Mouse (Mus musculus) C2C12 (cell line): ENCODE results near the gene Sdc4.

ENCODE experiments used
- CEBPB ChIP-seq: IDR thresholded peaks from one replicate; pipeline ENCODE4 v1.6.1; 2011; ENCODE audit warnings: low read depth, mild to moderate bottlenecking, control low read depth, moderate library complexity
- CTCF ChIP-seq: IDR thresholded peaks from one replicate; pipeline ENCODE4 v1.5.1; 2011; ENCODE audit not compliant: control insufficient read depth, insufficient read depth, insufficient read length
- FOSL1 ChIP-seq: IDR thresholded peaks from one replicate; pipeline ENCODE4 v1.8.0; 2011; ENCODE audit warnings: mild to moderate bottlenecking, low read length; ENCODE audit not compliant: poor library complexity, insufficient read depth, severe bottlenecking
- MYOG ChIP-seq: IDR thresholded peaks from one replicate; pipeline ENCODE4 v1.6.1; 2011; ENCODE audit not compliant: control insufficient read depth, insufficient read length; ENCODE audit errors: extremely low read depth

DNA sequence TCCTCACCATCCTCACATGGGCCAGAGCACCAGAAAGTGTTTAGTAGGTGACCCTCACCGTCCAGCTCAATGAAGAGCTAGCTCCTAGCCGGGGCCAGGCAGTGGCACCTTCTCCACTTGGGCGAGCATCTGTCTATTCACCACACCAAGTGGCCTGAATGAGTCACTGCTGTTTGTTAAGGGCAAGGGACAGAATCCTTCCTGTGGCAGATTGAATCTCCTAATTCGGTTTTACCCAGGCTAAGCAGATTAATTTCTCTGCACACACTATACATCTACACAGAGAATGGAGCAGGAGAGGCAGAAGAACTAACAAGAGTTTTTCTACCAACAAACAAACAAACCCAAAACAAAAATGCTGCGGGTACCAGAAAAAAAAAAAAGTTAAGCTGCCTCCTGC, 16.7 kb downstream of the Sdc4 start:
- TF ChIP-seq CTCF, result no peak
- no peak for TF ChIP-seq CEBPB
- no peak for TF ChIP-seq MYOG
- no peak for TF ChIP-seq FOSL1
